Mouse (Mus musculus) bone marrow, adult 2 months (tissue): ENCODE measurements at regions not wholly inside any gene's neighbourhood (a gene's known extent, or its start where the extent isn't known, plus 50 kb on each side); places are given as distances from the start of the nearest gene placed in this dataset.

Experiments used
- CTCF ChIP-seq: fragments of 200-500 bp; IDR thresholded peaks from 2 replicates; pipeline ENCODE4 v1.5.1; 2011; ENCODE audit warnings: low read length, control low read depth; ENCODE audit not compliant: control insufficient read depth, insufficient read depth
- POLR2A ChIP-seq: fragments of 200-500 bp; IDR thresholded peaks from 2 replicates; pipeline ENCODE4 v1.6.1; 2011; ENCODE audit warnings: low read depth, mild to moderate bottlenecking, control low read depth, low read length, borderline replicate concordance; ENCODE audit not compliant: control insufficient read depth

DNA sequence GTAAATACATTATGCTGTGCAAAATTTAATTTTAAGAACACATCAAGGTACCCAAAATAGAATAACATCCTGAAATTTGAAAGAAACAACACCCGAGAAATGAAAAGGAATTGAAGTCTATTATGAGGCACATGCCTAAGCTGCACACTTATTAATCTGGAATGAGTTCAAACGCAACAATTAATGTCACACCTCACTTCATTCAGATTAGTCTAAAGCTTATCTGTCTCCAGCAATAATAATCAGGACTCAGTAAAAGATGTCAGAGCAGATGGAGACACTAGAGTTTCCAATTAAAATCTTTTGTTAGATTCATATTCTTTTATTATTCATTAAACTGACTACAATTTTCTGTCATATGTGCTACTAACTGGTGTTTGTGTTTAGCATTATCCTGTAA is 308.2 kb upstream of the Ccdc54 start:
- TF ChIP-seq CTCF (no peak), POLR2A (no peak)
